Mouse (Mus musculus) forebrain, embryonic 10.5 days (tissue): Measurements from ENCODE around the gene Btbd3. TPM values are rescaled to one million over a fixed set of nuclear protein-coding genes. Genes with fewer than 3 reads are reported as not detected.

ENCODE experiments used
- DNase-seq: peaks from one replicate; pipeline ENCODE4 v3.0.0-alpha.2; 2017; ENCODE audit warnings: low spot score; ENCODE audit errors: extremely low spot score
- H3K27ac ChIP-seq: fragments of 300-500 bp; sonication (generic); 2 replicates; pipeline ENCODE4 v1.5.1; 2016; ENCODE audit warnings: mild to moderate bottlenecking
- H3K27me3 ChIP-seq: fragments of 300-500 bp; sonication (generic); 2 replicates; pipeline ENCODE4 v1.6.1; 2016; ENCODE audit warnings: mild to moderate bottlenecking; ENCODE audit not compliant: poor library complexity, severe bottlenecking
- H3K36me3 ChIP-seq: fragments of 300-500 bp; sonication (generic); replicated peaks from 2 replicates; pipeline ENCODE4 v1.6.1; 2016; ENCODE audit warnings: mild to moderate bottlenecking, moderate library complexity
- H3K4me1 ChIP-seq: fragments of 300-500 bp; sonication (generic); 2 replicates; pipeline ENCODE4 v1.6.1; 2016
- H3K4me3 ChIP-seq: fragments of 300-500 bp; sonication (generic); 2 replicates; pipeline ENCODE4 v1.5.1; 2016; ENCODE audit warnings: mild to moderate bottlenecking, moderate library complexity
- H3K9me3 ChIP-seq: fragments of 300-500 bp; sonication (generic); 2 replicates; pipeline ENCODE4 v1.6.1; 2016; ENCODE audit warnings: mild to moderate bottlenecking, moderate library complexity
- WGBS: fragments of 180-500 bp; shearing (Covaris S2); methylation state at CpG from one replicate; pipeline ENCODE4 v1.1.7; 2016; 5-methylcytosine and 5-hydroxymethylcytosine counted together
- polyA plus RNA-seq: library from polyadenylated mRNA; unstranded; fragments of >200 nt; fragmentation: Nextera tagmentation; extraction: Ambion mirVana; gene quantifications from 2 replicates; pipeline ENCODE4 v1.2.1, GENCODE M21; 2016

Btbd3 gene
- polyA plus RNA-seq, 1 experiment from 2014 or later = 12.2 TPM

GRCm38 (mm10) chr2:138362474-138362873, 106.1 kb downstream of the Btbd3 start:
- Histone ChIP-seq H3K9me3 (no peaks in the 10 kb centered on the region), H3K4me3 (no peak overlapping the region), H3K4me1 (peaks cover 11% of the 10 kb centered on the region), H3K36me3 (no peaks in the 10 kb centered on the region), H3K27ac (peak overlapping the region; percentile 65), H3K27me3 (no peaks in the 10 kb centered on the region)
- peak; percentile 23 for DNase-seq
- WGBS = 19% methylated on average over 5 of the region's 5 CpGs

- no peak for DNase-seq
- 89% methylated on average over 4 of the region's 4 CpGs for WGBS
These were observed 109.0 kb downstream of the Btbd3 start for GRCm38 (mm10) chr2:138365391-138365790.

GRCm38 (mm10) chr2:138374556-138374955, 118.2 kb downstream of the Btbd3 start:
- no peaks in the 10 kb centered on the region for H3K36me3 ChIP-seq
- DNase-seq = no peak
- no peak overlapping the region for H3K27ac ChIP-seq
- WGBS = 96% methylated on average over 5 of the region's 5 CpGs
- H3K27me3 ChIP-seq = no peaks in the 10 kb centered on the region
- no peak overlapping the region for H3K4me3 ChIP-seq
- no peaks in the 10 kb centered on the region for H3K9me3 ChIP-seq
- H3K4me1 ChIP-seq = no peaks in the 10 kb centered on the region

More at GRCm38 (mm10) chr2:138365391-138365790, 109.0 kb downstream of the Btbd3 start:
- no peaks in the 10 kb centered on the region for H3K36me3 ChIP-seq
- H3K4me1 ChIP-seq = peaks cover 11% of the 10 kb centered on the region
- no peak overlapping the region for H3K27ac ChIP-seq
- no peaks in the 10 kb centered on the region for H3K27me3 ChIP-seq
- H3K9me3 ChIP-seq = no peaks in the 10 kb centered on the region
- no peak overlapping the region for H3K4me3 ChIP-seq

DNA sequence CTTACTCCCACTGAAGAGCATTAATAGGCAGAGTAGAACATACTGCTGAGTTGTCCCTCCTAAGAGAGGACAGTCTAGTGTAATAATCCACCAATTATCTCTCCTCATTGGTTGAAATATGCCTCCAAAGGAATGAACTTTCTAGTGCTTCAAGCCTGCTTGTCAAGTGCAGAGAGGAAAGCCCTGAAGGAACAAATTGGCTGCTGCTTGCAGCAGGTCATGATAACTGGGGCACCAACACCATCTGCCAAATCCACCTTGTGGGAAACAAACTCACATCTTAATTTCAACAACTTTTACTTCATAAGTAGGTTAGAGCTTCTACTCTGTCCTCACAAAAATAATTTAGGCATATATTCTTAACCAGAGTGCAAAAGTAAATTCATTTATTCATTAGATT, 122.5 kb downstream of the Btbd3 start:
- no peaks in the 10 kb centered on the region for H3K36me3 ChIP-seq
- no peak for DNase-seq
- H3K9me3 ChIP-seq = no peaks in the 10 kb centered on the region
- H3K4me3 ChIP-seq = no peak overlapping the region
- no peak overlapping the region for H3K27ac ChIP-seq
- no peaks in the 10 kb centered on the region for H3K27me3 ChIP-seq
- H3K4me1 ChIP-seq = no peaks in the 10 kb centered on the region

DNA sequence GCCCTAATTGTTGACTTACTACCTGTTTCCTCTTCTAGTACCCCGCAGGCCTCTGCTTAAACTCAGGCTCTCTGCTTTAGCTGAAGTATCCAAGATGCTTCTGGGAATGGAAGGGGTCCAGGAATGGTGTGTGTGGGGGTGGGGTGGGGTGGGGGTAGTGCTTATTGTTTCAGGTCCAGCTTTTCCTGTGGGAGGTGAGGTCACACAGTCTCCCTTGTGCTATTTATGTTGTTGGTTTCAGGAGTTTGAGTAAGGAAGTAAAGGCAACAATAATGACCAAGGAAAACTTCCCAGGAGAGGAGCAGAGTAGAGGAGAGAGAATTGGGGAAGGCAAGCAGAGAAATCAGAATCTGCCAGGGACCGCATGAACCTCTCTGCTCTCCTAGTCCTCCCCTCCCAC, 128.4 kb downstream of the Btbd3 start:
- H3K9me3 ChIP-seq = no peaks in the 10 kb centered on the region
- no peaks in the 10 kb centered on the region for H3K36me3 ChIP-seq
- no peak overlapping the region for H3K27ac ChIP-seq
- H3K27me3 ChIP-seq = no peaks in the 10 kb centered on the region
- no peak for DNase-seq
- 84% methylated on average over 2 of the region's 2 CpGs for WGBS
- no peak overlapping the region for H3K4me3 ChIP-seq
- no peaks in the 10 kb centered on the region for H3K4me1 ChIP-seq

DNA sequence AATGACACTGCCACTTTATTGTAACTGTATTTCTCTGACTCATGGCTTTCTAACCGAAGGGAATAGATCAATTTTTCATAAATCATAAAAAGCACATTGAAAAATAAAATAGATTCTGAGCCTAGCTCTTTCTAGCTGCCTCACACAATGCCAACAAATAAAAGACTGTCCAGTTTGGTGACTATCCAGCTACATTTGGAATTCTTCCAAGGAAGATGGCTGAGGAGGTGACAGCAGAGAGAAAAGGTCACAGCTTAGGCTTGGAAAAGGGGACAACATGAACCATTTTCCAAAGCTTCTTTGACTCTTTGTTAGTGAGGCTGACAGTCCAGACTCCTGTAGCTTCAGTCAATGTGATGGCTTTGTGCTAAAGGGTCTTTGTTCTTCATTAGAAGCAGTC, 132.2 kb downstream of the Btbd3 start:
- no peak overlapping the region for H3K27ac ChIP-seq
- no peaks in the 10 kb centered on the region for H3K9me3 ChIP-seq
- no peaks in the 10 kb centered on the region for H3K36me3 ChIP-seq
- no peaks in the 10 kb centered on the region for H3K4me1 ChIP-seq
- no peak for DNase-seq
- WGBS = 90% methylated on average over 1 of the region's 1 CpGs
- no peaks in the 10 kb centered on the region for H3K27me3 ChIP-seq
- H3K4me3 ChIP-seq = no peak overlapping the region

DNA sequence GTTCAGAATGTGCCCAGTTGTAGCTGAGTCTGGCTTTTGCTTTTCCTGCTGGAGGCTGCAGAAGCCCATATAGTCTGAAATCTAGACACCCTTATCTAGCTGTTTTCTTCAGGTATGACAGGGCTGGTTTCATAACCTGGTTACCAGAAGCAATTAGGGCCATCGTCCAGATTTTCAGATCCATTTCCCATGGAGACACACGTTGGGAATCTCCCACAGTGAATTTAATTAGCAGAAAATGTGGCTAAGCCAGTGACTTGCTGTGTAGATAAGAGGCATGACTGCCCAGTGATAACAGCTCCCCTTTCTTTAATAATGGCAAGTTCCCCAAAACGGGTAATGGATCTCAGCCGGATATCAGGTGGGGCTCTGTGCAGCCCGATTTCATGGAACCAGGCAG, 146.7 kb downstream of the Btbd3 start:
- H3K36me3 ChIP-seq = no peaks in the 10 kb centered on the region
- H3K27ac ChIP-seq = no peak overlapping the region
- no peak overlapping the region for H3K4me3 ChIP-seq
- H3K9me3 ChIP-seq = no peaks in the 10 kb centered on the region
- peaks cover 16% of the 10 kb centered on the region; the same call in 1 of the 2 replicates for H3K27me3 ChIP-seq
- peaks cover 15% of the 10 kb centered on the region for H3K4me1 ChIP-seq
- no peak for DNase-seq
- WGBS = 54% methylated on average over 5 of the region's 5 CpGs

DNA sequence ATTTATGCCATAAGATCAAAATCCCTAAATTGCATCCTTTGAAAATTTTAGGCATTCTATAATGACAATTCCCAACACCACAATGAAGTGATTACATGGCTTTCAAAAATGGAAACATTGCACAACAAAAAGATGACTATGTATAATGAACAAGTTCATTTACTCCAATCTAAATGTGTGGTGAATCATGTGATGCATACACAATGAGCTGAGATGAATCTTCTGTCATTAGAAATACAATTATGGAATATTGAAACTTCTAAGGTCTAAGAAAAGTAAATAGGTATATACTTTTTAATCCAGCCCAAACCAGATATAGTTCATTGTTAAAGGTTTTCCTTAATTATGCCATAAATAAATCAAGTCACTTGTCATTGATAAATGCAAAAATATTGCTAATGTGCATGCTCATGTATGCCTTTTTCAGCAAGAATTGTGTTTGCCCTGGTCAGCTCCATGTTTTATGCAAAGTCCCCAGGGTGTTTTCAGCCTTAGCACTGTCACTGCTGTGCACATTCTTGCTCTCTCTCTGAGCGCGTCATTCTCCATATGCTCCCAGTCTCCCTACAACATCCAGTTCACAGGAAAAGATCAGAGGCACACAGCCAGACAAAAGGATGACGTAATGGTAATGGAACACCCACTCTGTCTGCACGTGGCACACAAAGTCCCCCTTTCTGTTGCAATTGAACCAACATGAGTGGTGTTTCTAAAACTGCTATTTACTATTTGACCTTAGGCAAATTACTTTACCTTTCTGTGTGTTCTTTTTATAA, 149.6 kb downstream of the Btbd3 start:
- Histone ChIP-seq H3K36me3 (no peaks in the 10 kb centered on the region), H3K9me3 (no peaks in the 10 kb centered on the region), H3K27ac (no peak overlapping the region), H3K27me3 (peaks cover 16% of the 10 kb centered on the region; the same call in 1 of the 2 replicates), H3K4me1 (peaks cover 15% of the 10 kb centered on the region), H3K4me3 (no peak overlapping the region)
- DNase-seq = peak; percentile 34
- 25% methylated on average over 4 of the region's 4 CpGs for WGBS

DNA sequence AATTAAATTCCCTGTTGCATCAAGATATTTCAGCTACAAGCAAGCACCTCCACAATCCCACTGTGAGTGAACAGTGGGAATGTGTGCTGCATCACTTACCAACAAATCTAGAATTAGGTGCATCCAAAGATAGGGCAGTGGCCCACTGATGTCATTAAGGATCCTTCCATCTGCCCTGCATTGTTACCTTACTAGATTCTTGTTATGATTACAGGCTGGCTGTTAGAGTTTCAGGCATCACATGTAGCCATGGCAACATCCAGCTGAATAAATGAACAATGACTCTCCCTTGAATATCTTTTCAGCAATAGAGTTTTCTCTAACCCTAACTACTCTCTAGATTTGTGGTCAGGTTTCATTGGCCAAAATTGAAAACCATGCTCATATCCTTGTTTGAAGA, 150.3 kb downstream of the Btbd3 start:
- Histone ChIP-seq H3K27ac (no peak overlapping the region), H3K4me1 (peaks cover 15% of the 10 kb centered on the region), H3K36me3 (no peaks in the 10 kb centered on the region), H3K4me3 (no peak overlapping the region), H3K9me3 (no peaks in the 10 kb centered on the region), H3K27me3 (peaks cover 16% of the 10 kb centered on the region; the same call in 1 of the 2 replicates)
- no peak for DNase-seq

- no peak overlapping the region for H3K4me3 ChIP-seq
- no peak overlapping the region for H3K27ac ChIP-seq
- WGBS = 61% methylated on average over 5 of the region's 5 CpGs
- H3K4me1 ChIP-seq = peaks cover 9% of the 10 kb centered on the region
- no peak for DNase-seq
- no peaks in the 10 kb centered on the region for H3K9me3 ChIP-seq
- 0 out of 2 replicates have a peak, but pooled peaks cover 4% of the 10 kb centered on the region for H3K27me3 ChIP-seq
- no peaks in the 10 kb centered on the region for H3K36me3 ChIP-seq
These were observed 156.2 kb downstream of the Btbd3 start for GRCm38 (mm10) chr2:138412537-138412936.

GRCm38 (mm10) chr2:138422321-138422720, 166.0 kb downstream of the Btbd3 start:
- no peak overlapping the region for H3K4me3 ChIP-seq
- no peaks in the 10 kb centered on the region for H3K36me3 ChIP-seq
- no peaks in the 10 kb centered on the region for H3K4me1 ChIP-seq
- H3K9me3 ChIP-seq = no peaks in the 10 kb centered on the region
- no peak for DNase-seq
- no peaks in the 10 kb centered on the region for H3K27me3 ChIP-seq
- no peak overlapping the region for H3K27ac ChIP-seq
- 88% methylated on average over 2 of the region's 2 CpGs for WGBS

DNA sequence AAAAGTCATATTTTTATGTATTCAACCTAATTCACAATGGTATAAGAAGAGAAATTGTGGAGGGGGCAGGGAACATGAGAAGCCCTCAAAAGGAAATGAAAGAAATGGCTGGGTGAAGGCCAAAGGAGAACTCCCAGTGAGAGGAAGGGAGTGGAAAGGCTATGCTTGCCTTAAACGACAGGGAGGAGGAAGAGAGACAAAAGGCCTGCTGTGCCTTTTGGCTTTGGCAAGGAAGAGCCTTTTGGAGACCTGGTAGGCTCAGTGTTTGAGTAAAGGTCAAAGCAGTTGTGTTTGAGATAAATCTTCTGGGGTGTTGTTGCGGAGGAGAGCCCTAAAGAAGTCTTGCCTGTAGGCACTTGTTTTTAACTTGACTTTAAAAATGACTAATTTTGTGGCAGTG, 175.6 kb downstream of the Btbd3 start:
- H3K4me1 ChIP-seq = no peaks in the 10 kb centered on the region
- H3K4me3 ChIP-seq = no peak overlapping the region
- no peak overlapping the region for H3K27ac ChIP-seq
- H3K27me3 ChIP-seq = no peaks in the 10 kb centered on the region; the same call in 1 of the 2 replicates
- no peaks in the 10 kb centered on the region for H3K9me3 ChIP-seq
- no peak for DNase-seq
- WGBS = 45% methylated on average over 2 of the region's 2 CpGs
- no peaks in the 10 kb centered on the region for H3K36me3 ChIP-seq

- no peak for DNase-seq
- peaks cover 3% of the 10 kb centered on the region; the same call in 1 of the 2 replicates for H3K27me3 ChIP-seq
- 16% methylated on average over 3 of the region's 3 CpGs for WGBS
- H3K9me3 ChIP-seq = no peaks in the 10 kb centered on the region
- no peak overlapping the region for H3K4me3 ChIP-seq
- H3K27ac ChIP-seq = no peak overlapping the region
- peaks cover 14% of the 10 kb centered on the region for H3K4me1 ChIP-seq
- no peaks in the 10 kb centered on the region for H3K36me3 ChIP-seq
These were observed 190.1 kb downstream of the Btbd3 start for GRCm38 (mm10) chr2:138446466-138446865.
